In the genomic region with DNA sequence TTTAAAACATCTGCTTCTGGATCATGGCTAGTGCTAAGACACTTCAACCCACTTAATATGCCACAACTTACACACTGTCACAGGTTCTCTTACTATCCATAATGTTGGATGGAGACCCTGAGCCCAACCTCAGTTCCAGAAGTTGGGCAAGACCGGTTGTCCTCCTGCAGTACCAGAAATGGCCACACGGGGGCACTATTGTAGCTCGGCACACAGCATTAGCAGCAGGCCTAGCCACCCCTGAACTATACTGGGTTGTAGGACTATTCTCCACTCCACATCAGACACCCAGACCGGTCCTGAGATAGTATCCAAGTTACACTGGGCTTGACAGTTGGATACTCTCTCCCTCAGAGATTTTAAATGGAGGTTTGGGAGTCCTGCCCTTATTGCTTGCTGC, we compare ENCODE assay signal across 7 mouse cellular contexts. TPM values are rescaled to one million over a fixed set of nuclear protein-coding genes. Genes with fewer than 3 reads are reported as not detected.
DNase-seq lines count a peak whose midpoint lies in the region; ATAC-seq lines count a peak whose summit lies in the region.

No protein-coding gene starts in this region.

- H3K4me3 ChIP-seq in embryonic facial prominence, embryonic 10.5 days: no peak overlapping the region
- no peak overlapping the region for H3K4me3 ChIP-seq in limb, embryonic 10.5 days
- no peak overlapping the region for H3K4me3 ChIP-seq in midbrain, embryonic 13.5 days (replicated peaks)

- H3K36me3 ChIP-seq in embryonic facial prominence, embryonic 10.5 days (replicated peaks): no peaks in the 10 kb centered on the region
- H3K36me3 ChIP-seq in limb, embryonic 10.5 days: no peaks in the 10 kb centered on the region
- H3K36me3 ChIP-seq in midbrain, embryonic 13.5 days: no peaks in the 10 kb centered on the region

- no peak overlapping the region for H3K9ac ChIP-seq in midbrain, embryonic 13.5 days (replicated peaks)

- H3K4me1 ChIP-seq in embryonic facial prominence, embryonic 10.5 days: peaks cover 34% of the 10 kb centered on the region
- H3K4me1 ChIP-seq in limb, embryonic 10.5 days: peaks cover 47% of the 10 kb centered on the region
- H3K4me1 ChIP-seq in midbrain, embryonic 13.5 days (replicated peaks): peaks cover 19% of the 10 kb centered on the region

- DNase-seq in adrenal gland, postnatal 14 days: peak; percentile 86
- peak; percentile 93 for DNase-seq in embryonic facial prominence, embryonic 10.5 days (ENCODE audit: low spot score)
- DNase-seq in heart, adult 11 months: peak; percentile 94
- DNase-seq in kidney, adult 18-20 months: peak; percentile 85
- peak; percentile 99 for DNase-seq in limb, embryonic 10.5 days (ENCODE audit: low spot score)
- DNase-seq in spleen, adult 12 weeks (ENCODE audit: low spot score): peak; percentile 65

- H3K4me2 ChIP-seq in midbrain, embryonic 13.5 days (replicated peaks): no peak overlapping the region

- no peaks in the 10 kb centered on the region for H3K9me3 ChIP-seq in embryonic facial prominence, embryonic 10.5 days
- no peaks in the 10 kb centered on the region for H3K9me3 ChIP-seq in limb, embryonic 10.5 days (replicated peaks)
- H3K9me3 ChIP-seq in midbrain, embryonic 13.5 days: no peaks in the 10 kb centered on the region

- H3K27me3 ChIP-seq in embryonic facial prominence, embryonic 10.5 days (replicated peaks; ENCODE audit: low read depth, poor library complexity, severe bottlenecking): peaks cover 40% of the 10 kb centered on the region
- H3K27me3 ChIP-seq in limb, embryonic 10.5 days (ENCODE audit: low read depth, poor library complexity, severe bottlenecking): peaks cover 11% of the 10 kb centered on the region; the same call in 1 of the 2 replicates
- peaks cover 11% of the 10 kb centered on the region; the same call in 1 of the 2 replicates for H3K27me3 ChIP-seq in midbrain, embryonic 13.5 days

- 4% methylated on average over 4 of the region's 4 CpGs for whole genome bisulfite sequencing in embryonic facial prominence, embryonic 10.5 days
- 2% methylated on average over 4 of the region's 4 CpGs for WGBS in limb, embryonic 10.5 days
- 0% methylated on average over 4 of the region's 4 CpGs for WGBS in midbrain, embryonic 13.5 days

- H3K27ac ChIP-seq in embryonic facial prominence, embryonic 10.5 days (replicated peaks): 0 out of 2 replicates have a peak overlapping the region, but pooled peaks have one; percentile 89
- H3K27ac ChIP-seq in limb, embryonic 10.5 days: peak overlapping the region; percentile 92; the same call in 1 of the 2 replicates
- H3K27ac ChIP-seq in midbrain, embryonic 13.5 days: no peak overlapping the region

- peak; percentile 74 for ATAC-seq in midbrain, embryonic 13.5 days

RNA-seq across cellular contexts. Expression of a gene that starts 5.9 kb away (rescaled TPM):
- 0.07 and 0.08 TPM in 2 replicates for total RNA-seq in adrenal gland, postnatal 14 days (2021)
- polyA plus RNA-seq in embryonic facial prominence, embryonic 10.5 days (2016; fragmentation: Nextera tagmentation; extraction: Ambion mirVana): 0.19 and 0.20 TPM in 2 replicates
- 0.33 and 0.34 TPM in 2 replicates for polyA plus RNA-seq in limb, embryonic 10.5 days (2016; fragmentation: Nextera tagmentation; extraction: Ambion mirVana)
- 0.12 and 0.24 TPM in 2 replicates for polyA plus RNA-seq in midbrain, embryonic 13.5 days (2015; fragmentation: Nextera tagmentation; extraction: Ambion mirVana)

RNA-seq across cellular contexts. Expression of a gene that starts 13.7 kb away (rescaled TPM):
- total RNA-seq in adrenal gland, postnatal 14 days (2021): not detected in 2 replicates
- 0.87 and 1.5 TPM in 2 replicates for polyA plus RNA-seq in embryonic facial prominence, embryonic 10.5 days (2016; fragmentation: Nextera tagmentation; extraction: Ambion mirVana)
- polyA plus RNA-seq in limb, embryonic 10.5 days (2016; fragmentation: Nextera tagmentation; extraction: Ambion mirVana): 0.74 and 1.4 TPM in 2 replicates
- not detected in 2 replicates for polyA plus RNA-seq in midbrain, embryonic 13.5 days (2015; fragmentation: Nextera tagmentation; extraction: Ambion mirVana)

RNA-seq across cellular contexts. Expression of a gene that starts 39.4 kb away (rescaled TPM):
- 2.3 and 40.2 TPM in 2 replicates for total RNA-seq in adrenal gland, postnatal 14 days (2021)
- not detected in 2 replicates for polyA plus RNA-seq in embryonic facial prominence, embryonic 10.5 days (2016; fragmentation: Nextera tagmentation; extraction: Ambion mirVana)
- 0.11 TPM in 1 of 2 replicates, not detected in the other for polyA plus RNA-seq in limb, embryonic 10.5 days (2016; fragmentation: Nextera tagmentation; extraction: Ambion mirVana)
- not detected in 2 replicates for polyA plus RNA-seq in midbrain, embryonic 13.5 days (2015; fragmentation: Nextera tagmentation; extraction: Ambion mirVana)
